Mouse (Mus musculus): ENCODE results near the gene Olfr1344.
"Not testable (repeated sequence)": the region's sequence is repeated elsewhere in the genome, so short reads cannot be mapped to it uniquely, and the experiment has no call there.

Gene Olfr1344

DNA sequence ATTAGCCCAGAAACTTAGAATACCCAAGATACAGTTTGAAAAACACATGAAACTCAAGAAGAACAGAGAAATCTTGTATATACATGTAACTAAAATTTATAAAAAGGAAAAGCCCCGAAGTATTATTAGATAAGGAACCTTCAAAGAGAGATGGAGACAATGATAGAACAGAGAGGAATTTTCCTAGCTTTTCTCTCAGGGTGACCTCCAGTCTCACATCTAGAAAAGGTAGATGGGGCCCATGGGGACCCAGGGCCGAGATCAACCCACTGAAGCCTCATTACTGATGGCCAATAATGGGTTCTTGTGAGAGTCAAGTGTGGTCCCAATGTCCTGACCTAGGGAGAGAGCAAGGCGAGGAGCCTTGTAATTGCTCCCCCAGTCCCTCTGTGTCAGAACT lies at the start of gene Olfr1344:
Gene Olfr1344, plus strand, starts transcription at position 301 of the 400 bp plus-strand sequence.
- DNase-seq (ENCODE audit: low spot score in 2 of 2): no peak

DNA sequence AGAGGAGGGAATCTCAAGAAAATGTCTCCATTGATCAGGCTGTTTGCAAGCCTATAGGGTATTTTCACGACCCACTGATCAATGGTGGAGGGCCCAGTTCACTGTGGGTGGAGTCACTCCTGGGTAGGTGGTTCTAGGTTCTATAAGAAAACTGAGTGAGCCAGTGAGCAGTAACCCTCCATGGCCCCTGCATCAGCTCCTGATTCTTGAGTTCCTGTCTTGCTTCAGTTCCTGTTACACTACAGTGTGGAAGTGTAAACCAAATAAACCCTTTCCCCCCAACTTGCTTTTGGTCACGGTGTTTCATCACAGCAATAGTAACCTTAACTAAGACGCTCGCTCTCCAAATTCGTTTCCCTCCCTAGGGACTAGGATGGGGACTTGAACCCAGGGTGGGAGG lies 49.5 kb upstream of the Olfr1344 start:
- DNase-seq (ENCODE audit: low spot score in 2 of 2): no peak

DNA sequence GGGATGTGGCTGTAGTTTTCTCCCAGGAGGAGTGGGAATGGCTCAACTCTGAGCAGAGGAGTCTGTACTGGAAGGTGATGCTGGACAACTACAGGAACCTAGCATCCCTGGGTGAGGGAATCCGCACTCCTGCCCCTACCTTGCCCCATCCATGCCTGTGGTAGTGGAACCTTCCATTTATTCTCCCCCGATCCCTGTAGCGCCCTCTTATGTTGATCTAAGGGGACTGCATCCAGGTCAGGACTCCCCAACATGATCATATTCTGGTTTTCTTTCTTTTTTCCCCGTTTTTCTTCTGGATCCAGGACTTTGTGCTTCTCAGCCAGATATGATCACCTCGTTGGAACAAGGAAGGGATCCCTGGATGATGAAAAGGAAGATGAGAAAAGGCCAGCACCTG lies 49.0 kb upstream of the Olfr1344 start:
- DNase-seq (ENCODE audit: low spot score in 2 of 2): no peak

DNA sequence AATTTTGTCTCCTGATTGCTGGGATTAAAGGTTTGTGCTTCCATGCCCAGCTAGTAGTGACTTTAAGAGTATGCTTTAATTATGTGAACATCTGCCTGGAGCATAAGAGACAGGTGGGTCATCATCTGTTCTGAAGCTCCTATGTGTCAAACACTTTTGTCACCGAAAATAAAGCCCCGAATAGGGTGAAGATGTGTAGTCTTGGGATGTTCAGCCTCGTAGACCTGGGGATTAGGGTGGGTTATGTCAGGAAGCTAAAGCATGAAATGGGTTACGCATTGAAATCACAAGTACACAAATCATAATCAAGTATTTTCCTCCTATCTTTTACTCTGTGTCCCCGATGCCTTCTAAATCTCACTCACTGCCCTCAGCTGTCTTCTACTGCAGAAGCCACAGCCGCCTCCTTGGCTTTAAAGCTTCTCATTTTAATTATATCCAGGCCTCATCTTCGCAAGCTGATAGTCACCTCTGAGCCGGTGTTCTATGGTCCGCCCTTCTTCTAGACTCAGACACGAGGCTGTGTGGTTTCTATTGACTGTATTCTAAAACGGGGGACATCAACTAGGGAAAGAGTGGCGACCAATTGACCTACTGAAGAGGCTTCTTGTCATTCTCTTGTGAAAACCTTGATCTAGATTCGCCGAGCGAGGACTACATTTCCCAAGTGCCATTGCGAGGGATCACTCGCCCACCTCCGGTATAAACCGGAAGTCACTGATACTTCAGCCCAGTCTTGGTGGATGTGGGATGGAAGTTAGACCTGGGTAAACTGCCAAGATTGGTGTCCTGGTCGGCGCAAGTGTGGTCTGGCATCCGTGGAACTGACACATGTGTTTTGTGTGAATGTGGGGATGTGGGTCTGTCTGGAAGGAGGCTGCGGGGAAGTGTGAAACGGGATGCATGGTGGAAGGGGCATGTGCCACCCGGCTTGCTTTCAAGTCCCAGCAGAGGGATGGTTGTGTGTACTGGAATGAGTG lies 40.2 kb upstream of the Olfr1344 start, which contains the start of gene Smim17:
Gene Smim17, plus strand, starts transcription at position 720 of the 980 bp plus-strand sequence.
- DNase-seq (ENCODE audit: low spot score in 2 of 2): peak; percentile 32 to 43

DNA sequence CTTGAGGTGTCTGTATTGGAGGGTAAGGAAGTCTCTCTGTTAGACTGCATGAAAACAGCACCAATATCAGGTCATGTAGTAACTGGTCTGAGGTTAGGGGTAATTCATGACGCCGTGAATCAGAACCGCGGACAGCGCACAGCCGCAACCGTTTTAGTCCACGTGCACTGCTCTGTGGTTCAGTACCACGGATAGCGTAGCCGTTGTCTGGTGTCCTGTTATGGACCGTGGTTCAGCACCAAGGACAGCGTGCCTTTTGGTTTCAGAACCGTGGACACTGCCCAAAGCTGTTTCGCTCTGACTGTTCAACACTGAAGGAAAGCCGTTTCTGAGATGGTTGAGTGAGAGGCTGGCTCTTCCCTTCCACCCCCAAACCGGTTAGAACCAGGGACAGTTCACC lies 28.4 kb upstream of the Olfr1344 start, which contains the start of gene Gm20715:
Gene Gm20715, plus strand, starts transcription at position 235 of the 400 bp plus-strand sequence.
- peak; percentile 54 to 65 for DNase-seq (ENCODE audit: low spot score in 2 of 2)

DNA sequence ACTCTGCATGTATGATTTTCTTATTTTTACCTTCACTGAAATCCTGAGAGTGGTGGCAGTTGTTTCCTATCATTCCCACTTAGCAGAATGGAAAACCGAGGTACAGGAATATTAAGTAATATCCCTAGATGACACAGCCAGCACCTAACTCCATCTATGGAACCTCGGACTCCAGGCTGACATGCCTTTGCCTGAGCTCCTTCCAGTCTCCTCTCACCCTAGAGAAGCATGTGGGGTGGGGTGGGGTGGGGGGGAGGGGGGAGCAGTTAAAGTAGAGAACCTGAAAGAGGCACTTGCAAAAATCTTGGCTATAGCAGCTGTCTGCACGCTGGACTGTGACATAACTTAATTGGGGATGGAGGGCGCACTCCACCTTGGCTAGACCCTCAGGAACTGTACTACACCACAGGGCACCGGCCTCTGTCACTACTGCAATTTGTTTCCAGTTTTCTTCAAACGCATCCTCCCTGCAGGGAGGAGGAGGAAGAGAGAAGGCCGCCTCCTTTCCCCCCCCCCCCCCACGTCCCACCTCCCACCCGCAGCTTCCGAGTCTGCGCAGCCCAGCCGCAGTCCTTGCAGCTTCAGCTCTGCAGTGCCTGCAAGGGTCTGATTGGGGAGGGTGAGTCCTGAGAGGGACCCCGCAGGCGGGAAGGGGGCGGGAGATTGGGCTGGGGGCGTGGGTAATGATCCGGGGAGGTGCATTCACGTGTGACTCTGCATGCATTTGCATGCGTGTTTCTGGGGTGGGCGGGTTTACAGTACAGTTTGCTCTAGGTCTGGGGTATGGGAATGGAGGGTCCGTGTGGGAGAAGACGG lies 23.7 kb upstream of the Olfr1344 start:
- no peak for DNase-seq (ENCODE audit: low spot score in 2 of 2)

DNA sequence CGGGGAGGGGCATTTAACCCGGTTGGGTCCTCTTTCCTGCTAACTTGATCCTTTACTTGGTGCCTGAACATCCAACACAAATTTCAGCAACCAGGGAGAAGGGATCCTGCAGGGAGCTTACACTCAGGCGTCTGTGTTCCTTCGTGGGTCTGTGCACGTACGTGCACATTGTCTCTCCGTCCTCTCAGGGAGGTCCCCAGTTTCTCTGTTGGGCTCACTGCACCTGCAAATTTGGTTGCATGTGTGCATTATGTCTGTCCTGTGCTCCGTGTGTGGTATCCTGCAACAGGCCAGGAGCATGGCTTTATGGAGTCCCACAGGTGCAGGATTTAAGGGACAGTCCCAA lies 23.1 kb upstream of the Olfr1344 start:
- no peak for DNase-seq (ENCODE audit: low spot score in 2 of 2)

DNA sequence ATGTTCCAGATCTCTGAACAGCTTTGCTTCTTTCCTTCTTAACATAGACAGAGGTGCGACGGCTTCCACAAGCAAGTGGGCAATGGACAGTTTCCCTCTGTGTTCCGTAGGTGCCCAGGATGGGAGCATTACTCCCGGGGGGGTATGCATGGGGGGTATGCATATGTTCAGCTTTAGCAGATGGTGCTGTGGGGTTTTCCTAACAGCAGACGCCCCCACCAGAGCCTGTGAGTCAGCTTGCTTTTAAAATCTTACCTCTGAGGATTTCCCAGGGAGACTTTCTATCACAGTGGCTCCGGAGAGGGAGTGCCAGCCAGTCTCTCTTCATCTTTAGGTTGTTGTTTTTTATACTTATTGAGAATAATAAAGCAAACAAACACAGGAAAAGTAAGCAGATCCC lies 18.6 kb upstream of the Olfr1344 start:
- no peak for DNase-seq (ENCODE audit: low spot score in 2 of 2)

DNA sequence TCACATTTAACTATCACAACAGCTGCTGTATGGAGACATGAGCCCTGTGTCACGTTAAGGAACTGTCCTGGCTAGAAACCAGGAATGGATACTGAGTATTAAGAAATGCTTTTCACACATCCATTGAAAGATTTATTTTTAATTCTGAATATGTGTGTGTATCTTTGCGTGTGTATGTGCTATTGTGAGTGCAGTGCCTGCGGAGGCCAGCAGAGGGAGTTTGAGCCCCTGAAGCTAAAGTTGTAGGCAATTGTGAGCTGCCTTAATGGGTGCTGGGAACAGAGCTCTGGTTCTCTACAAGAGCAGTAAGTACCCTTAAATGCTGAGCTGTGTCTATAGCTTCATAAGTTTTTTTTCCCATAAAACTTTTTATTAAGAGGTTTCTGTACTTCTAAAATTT lies 9.1 kb upstream of the Olfr1344 start:
- DNase-seq (ENCODE audit: low spot score in 2 of 2): no peak

DNA sequence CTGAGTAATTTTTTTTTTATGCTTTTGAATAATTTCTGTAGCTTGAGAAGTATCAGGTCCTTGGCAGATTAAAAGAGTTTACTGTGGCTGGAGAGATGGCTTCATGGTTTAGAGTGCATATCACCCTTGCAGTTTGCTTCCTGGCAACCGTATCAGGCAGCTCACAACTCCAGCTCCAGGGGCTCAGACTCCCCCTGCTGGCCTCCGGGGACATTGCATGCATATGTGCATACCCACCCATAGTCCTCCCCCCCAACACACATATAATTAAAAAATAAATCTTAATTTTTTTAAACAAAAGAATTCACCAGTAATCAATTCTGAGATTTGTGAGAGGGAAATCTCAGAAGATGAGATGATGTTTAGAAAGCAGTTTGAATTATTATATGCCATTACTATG lies 8.1 kb upstream of the Olfr1344 start:
- no peak for DNase-seq (ENCODE audit: low spot score in 2 of 2)

DNA sequence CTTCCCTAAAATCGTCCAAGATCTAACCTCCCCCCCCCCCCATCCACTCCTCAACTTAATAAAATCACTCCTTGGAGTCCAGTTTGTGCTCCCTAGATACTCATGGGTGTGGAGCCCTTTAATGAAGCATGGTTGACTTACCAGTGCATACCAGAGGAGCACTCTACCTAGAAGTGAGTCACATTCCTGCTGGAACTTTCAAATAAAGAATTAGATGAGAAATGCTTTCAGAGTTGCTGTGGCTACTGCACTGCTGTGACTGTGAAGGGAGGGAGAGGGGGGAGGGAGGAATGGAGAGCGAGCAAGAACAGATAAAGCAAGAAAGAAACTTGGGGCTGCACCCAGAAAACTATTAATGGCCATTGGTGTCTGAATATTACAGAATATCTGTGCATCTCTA lies 2.7 kb downstream of the Olfr1344 start:
- DNase-seq (ENCODE audit: low spot score in 2 of 2): no peak

DNA sequence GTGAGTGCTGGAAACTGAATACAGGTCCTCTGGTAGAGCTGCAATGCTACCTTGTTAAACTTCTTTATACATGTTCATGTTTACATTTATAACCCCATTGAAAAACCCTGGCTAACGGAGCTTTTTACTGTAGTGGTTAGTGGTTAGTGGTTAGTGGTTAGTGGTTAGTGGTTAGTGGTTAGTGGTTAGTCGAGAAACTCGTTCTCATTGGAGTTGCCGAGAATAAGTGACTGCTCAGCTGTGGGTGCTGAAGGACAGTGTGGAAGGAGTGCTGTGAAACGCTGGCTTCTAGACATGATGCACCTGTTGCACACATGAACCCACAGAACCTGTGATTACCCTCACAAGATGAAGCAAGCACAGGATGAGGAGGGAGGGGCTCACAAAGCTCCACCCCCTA lies 9.3 kb downstream of the Olfr1344 start:
- DNase-seq (ENCODE audit: low spot score in 2 of 2): no peak

DNA sequence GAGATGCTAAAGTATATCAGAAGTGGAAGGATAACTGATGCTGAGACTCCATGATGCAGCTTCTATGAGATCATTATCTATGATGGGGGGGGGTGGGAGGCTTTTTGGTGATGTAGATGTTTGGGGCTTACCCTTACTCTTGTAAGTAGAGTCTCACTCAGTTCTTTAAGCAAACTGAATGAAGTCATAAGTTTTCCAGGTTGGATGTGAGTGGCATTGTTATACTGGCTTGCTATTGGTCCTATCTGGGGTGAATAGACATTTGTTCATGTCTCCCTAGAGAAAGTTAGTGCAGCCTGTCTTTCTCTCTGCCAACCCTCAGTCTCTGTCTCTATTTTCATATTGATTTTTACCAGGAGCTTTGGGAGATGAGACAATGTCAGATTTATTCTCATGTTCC lies 17.4 kb downstream of the Olfr1344 start, which contains the start of gene Olfr1336:
Gene Olfr1336, plus strand, starts transcription at position 301 of the 400 bp plus-strand sequence.
- DNase-seq (ENCODE audit: low spot score in 2 of 2): no peak

DNA sequence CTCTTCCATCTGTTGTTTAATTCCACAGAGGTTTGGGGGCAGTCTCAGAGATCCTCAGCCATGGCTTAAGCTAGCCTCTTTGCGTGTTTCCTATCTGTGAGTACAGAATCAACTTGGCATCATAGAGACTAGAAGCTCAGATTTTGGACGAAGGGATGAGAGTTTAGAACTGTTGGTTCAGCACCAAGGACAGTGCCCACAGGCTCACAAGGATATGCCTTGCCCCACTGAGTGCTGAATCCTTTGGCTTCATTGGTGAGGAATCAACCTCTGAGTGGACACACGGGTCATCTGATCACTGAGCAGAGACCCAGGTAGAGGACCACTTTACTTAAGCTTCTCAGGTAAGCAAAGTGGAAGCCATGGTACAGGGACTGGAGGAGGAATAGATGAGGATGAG lies 17.9 kb downstream of the Olfr1344 start:
- no peak for DNase-seq (ENCODE audit: low spot score in 2 of 2)

DNA sequence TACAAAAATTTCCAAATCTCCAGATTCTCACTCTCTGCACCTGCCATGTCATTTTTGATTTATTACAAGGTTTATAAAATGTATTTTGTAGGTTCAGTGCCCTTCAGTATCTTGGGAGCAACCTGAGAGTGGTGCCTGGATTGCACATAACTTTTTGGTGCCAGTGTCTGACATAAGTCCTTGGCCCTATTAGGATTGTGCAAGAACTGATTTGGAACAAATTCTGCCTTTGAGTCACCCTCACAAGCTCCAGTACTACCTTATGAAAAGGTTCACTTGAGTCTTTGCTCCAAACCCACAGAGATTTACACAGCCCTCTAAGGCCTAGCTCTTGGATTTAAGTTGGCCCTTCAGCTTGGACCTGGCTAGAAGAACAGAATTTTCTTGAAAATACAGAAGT lies 28.5 kb downstream of the Olfr1344 start, which contains the start of gene Olfr1346:
Gene Olfr1346, plus strand, starts transcription at position 151 of the 400 bp plus-strand sequence.
- no peak for DNase-seq (ENCODE audit: low spot score in 2 of 2)

DNA sequence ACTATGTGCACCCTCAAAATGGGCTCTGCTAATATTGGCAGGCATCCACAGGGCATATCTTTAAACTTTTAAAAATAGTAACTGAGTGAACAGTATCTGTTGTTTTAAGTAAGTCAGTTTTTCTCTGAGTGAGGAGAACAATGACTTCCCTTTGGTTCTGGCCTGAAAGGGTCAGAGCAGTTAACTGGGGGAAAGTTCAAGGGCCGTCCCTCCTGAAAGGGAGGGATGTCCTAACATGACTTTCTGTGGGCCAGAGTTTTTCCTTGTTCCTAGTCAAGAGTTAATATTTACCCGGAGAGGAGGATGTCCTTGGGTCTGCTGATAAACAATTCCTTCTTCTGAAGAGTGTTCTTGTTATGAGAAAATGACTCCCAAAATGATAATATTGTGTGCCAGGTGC lies 39.1 kb downstream of the Olfr1344 start:
- DNase-seq (ENCODE audit: low spot score in 2 of 2): not testable (repeated sequence)

DNA sequence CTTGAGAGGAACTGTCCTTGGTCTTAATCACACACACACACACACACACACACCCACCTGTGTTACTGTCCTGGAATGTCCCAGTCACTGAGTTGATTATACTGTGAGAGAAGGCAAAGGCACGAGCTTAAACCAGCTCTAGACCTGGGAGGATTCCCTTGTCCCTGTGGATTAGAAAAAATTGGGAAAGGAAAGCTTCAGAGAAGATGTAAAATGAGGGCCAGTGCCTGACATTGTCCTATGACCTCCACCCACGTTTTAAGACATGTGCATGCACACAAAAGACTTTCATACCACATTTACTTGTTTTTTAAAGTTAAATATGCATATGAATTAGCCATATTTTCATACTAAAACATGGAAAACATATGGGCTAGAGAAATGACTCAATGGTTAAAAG lies 48.4 kb downstream of the Olfr1344 start, which contains the start of gene Olfr5:
Gene Olfr5, minus strand, starts transcription at position 101 of the 400 bp plus-strand sequence.
- DNase-seq (ENCODE audit: low spot score in 2 of 2): no peak

Measured in spleen, postnatal 36 days (tissue).